Mouse (Mus musculus): Measurements from ENCODE around the gene Rasa2. TPM values are rescaled to one million over a fixed set of nuclear protein-coding genes. Genes with fewer than 3 reads are reported as not detected.
"Not testable (repeated sequence)": the region's sequence is repeated elsewhere in the genome, so short reads cannot be mapped to it uniquely, and the experiment has no call there.

Gene Rasa2
- 12.4 and 20.4 TPM in 2 replicates for total RNA-seq (2017)

- peak; percentile 93 to 94 for ATAC-seq (replicated peaks in 1 of 2; ENCODE audit: insufficient read depth in 1 of 2, low FRiP score in 2 of 2, low TSS enrichment in 1 of 2, low read depth in 1 of 2, poor library complexity in 2 of 2, severe bottlenecking in 2 of 2)
Observed at GRCm38 (mm10) chr9:96631389-96632072, at the start of gene Rasa2. Gene Rasa2 (minus strand): TSS chr9:96631617.

- no peak for ATAC-seq (replicated peaks in 1 of 2; ENCODE audit: insufficient read depth in 1 of 2, low FRiP score in 2 of 2, low TSS enrichment in 1 of 2, low read depth in 1 of 2, poor library complexity in 2 of 2, severe bottlenecking in 2 of 2)
Observed at GRCm38 (mm10) chr9:96678611-96679010, 47.2 kb upstream of the Rasa2 start.

- ATAC-seq (replicated peaks in 1 of 2; ENCODE audit: insufficient read depth in 1 of 2, low FRiP score in 2 of 2, low TSS enrichment in 1 of 2, low read depth in 1 of 2, poor library complexity in 2 of 2, severe bottlenecking in 2 of 2) = not testable (repeated sequence)
Observed at GRCm38 (mm10) chr9:96677711-96678110, 46.3 kb upstream of the Rasa2 start.

- ATAC-seq (replicated peaks in 1 of 2; ENCODE audit: insufficient read depth in 1 of 2, low FRiP score in 2 of 2, low TSS enrichment in 1 of 2, low read depth in 1 of 2, poor library complexity in 2 of 2, severe bottlenecking in 2 of 2) = no peak
Observed at GRCm38 (mm10) chr9:96676671-96677070, 45.3 kb upstream of the Rasa2 start.

DNA sequence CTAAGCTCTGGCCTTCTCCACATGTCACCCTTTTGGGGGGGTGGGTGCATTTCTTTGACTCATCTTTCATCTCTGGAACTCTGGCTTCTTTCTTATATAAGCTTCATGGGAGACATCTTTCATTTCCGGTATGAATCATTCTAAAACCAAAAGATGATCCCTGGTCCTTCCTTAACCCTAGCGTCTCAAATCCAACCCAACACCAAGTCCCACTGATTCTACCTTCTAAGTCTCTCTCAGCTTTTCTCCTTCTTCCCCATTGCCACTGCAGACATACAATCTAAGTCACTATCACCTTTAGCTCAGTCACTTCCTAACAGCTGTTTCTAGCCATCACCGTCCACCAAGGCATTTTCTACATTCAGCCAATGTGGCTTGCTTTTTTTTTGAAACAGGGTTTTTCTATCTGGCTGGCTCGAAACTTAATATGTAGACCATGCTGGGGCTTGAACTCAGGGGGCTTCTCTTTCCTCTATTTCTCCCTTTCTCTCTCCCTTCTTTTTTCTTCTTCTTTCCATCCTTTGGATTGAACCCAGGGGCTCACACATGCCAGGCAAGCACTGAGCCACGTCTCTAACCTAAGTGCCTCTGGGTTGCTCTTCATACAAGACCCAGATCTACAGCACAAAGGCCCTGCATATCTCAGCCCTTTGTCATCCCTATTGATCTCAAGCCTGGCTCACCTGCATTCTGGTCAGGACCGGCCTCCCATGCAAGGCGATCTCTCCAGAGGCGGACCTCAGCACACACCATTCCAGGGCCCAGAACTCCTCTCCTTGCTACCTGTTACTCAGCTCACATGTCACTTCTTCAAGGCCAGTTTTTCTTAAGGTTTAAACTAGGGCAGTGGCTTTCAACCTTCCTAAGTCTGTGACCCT lies 44.6 kb upstream of the Rasa2 start:
- ATAC-seq (replicated peaks in 1 of 2; ENCODE audit: insufficient read depth in 1 of 2, low FRiP score in 2 of 2, low TSS enrichment in 1 of 2, low read depth in 1 of 2, poor library complexity in 2 of 2, severe bottlenecking in 2 of 2) = no peak

DNA sequence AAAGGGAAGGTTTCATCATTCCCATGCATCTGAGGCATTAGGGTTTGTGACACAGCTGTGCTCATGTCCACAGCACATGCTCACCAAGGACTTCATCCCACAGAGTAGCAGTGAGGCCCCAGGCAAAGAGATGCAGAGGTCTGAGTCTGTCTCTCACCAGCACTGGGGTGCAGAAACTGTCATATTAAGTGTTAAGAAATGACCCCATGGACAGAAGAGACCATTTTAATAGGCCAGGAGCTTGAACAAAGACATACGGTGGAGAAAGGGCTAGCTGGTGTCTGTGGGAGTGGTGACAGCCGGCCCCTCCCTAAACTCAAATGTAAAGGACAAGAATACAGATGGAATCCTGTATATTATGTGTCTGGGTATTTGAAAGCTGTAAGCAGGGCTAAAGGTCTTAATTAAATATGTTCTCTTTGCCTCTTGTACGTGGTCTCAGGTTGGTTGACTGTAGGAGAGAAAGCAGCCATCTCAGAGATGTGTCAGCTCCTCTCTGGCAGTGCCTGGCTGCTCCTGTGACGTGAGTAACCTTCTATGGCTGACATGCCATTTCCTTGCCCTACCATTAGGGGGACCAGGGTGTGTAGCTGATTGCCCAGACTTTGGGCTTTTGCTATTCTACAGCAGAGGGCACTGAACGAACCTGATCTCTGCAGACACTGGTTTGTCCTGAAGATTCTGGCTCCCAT lies 43.8 kb upstream of the Rasa2 start:
- peak; percentile 99 for ATAC-seq (replicated peaks in 1 of 2; ENCODE audit: insufficient read depth in 1 of 2, low FRiP score in 2 of 2, low TSS enrichment in 1 of 2, low read depth in 1 of 2, poor library complexity in 2 of 2, severe bottlenecking in 2 of 2)

DNA sequence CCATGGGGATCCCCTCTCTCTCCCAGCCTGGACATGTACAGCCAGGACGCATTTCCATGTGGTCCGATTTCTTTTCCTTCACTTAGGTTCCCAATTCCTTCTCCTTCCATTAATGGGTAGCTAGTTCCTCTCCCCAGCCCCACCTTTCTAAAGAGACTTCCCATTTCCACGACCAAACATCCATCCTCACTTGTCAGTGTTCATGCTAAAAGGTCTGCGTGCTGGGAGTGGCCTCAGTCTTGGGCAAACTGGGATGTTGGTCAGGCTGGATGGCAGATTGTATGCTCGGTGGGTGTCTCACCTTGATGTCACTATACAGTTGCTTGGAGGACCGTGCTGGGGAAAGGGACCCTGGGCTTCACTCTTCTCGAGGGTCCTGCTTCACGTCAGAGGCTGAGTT lies 42.9 kb upstream of the Rasa2 start:
- no peak for ATAC-seq (replicated peaks in 1 of 2; ENCODE audit: insufficient read depth in 1 of 2, low FRiP score in 2 of 2, low TSS enrichment in 1 of 2, low read depth in 1 of 2, poor library complexity in 2 of 2, severe bottlenecking in 2 of 2)

- ATAC-seq (replicated peaks in 1 of 2; ENCODE audit: insufficient read depth in 1 of 2, low FRiP score in 2 of 2, low TSS enrichment in 1 of 2, low read depth in 1 of 2, poor library complexity in 2 of 2, severe bottlenecking in 2 of 2) = no peak
Observed at GRCm38 (mm10) chr9:96672466-96672865, 41.0 kb upstream of the Rasa2 start.

- no peak for ATAC-seq (replicated peaks in 1 of 2; ENCODE audit: insufficient read depth in 1 of 2, low FRiP score in 2 of 2, low TSS enrichment in 1 of 2, low read depth in 1 of 2, poor library complexity in 2 of 2, severe bottlenecking in 2 of 2)
Observed at GRCm38 (mm10) chr9:96671249-96671648, 39.8 kb upstream of the Rasa2 start.

DNA sequence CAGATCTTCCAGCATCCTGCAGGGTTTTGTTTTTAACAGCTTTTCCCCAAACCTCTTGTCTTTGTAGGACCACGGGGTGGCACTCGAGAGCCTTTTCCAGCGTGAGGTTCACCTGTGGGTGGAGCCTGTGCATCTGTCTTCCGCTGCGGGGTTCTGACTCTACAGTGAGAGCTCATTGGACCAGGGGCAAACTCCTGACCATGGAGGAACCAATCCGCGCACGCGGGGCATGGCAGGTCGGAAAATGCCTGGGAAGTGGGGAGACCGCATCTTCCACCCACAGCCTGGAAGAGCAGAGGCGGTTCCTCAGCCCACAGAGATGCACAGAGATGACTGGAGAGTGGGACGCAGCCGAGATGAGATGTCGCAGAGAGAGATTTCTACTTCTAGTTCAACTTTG lies 38.5 kb upstream of the Rasa2 start:
- peak; percentile 99 to 100 for ATAC-seq (replicated peaks in 1 of 2; ENCODE audit: insufficient read depth in 1 of 2, low FRiP score in 2 of 2, low TSS enrichment in 1 of 2, low read depth in 1 of 2, poor library complexity in 2 of 2, severe bottlenecking in 2 of 2)

- peak; percentile 28 to 54; a peak in 1 of 4 replicates for ATAC-seq (replicated peaks in 1 of 2; ENCODE audit: insufficient read depth in 1 of 2, low FRiP score in 2 of 2, low TSS enrichment in 1 of 2, low read depth in 1 of 2, poor library complexity in 2 of 2, severe bottlenecking in 2 of 2)
Observed at GRCm38 (mm10) chr9:96668628-96669027, 37.2 kb upstream of the Rasa2 start.

GRCm38 (mm10) chr9:96660510-96661244 lies 29.3 kb upstream of the Rasa2 start:
- no peak for ATAC-seq (replicated peaks in 1 of 2; ENCODE audit: insufficient read depth in 1 of 2, low FRiP score in 2 of 2, low TSS enrichment in 1 of 2, low read depth in 1 of 2, poor library complexity in 2 of 2, severe bottlenecking in 2 of 2)

- no peak for ATAC-seq (replicated peaks in 1 of 2; ENCODE audit: insufficient read depth in 1 of 2, low FRiP score in 2 of 2, low TSS enrichment in 1 of 2, low read depth in 1 of 2, poor library complexity in 2 of 2, severe bottlenecking in 2 of 2)
Observed at GRCm38 (mm10) chr9:96659801-96660200, 28.4 kb upstream of the Rasa2 start.

DNA sequence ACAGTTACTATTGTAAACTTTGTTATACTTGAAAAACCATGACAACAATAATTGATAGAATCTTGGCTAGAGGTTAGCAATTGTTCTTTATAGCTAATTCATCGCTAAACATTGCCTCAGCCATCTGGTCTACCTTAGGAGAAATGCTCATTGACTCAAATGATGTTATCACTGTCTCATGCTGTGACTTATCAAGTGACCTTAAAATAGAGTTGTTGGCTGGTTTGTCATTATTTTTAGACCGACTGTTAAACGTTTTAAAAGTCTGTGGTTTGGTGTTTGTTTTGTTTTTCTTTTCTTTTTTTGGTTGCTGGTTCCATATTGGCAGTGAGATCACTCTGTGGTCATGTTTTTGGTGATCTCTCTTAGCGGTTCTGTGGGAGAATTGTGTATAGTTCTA lies 22.1 kb upstream of the Rasa2 start:
- ATAC-seq (replicated peaks in 1 of 2; ENCODE audit: insufficient read depth in 1 of 2, low FRiP score in 2 of 2, low TSS enrichment in 1 of 2, low read depth in 1 of 2, poor library complexity in 2 of 2, severe bottlenecking in 2 of 2) = no peak

DNA sequence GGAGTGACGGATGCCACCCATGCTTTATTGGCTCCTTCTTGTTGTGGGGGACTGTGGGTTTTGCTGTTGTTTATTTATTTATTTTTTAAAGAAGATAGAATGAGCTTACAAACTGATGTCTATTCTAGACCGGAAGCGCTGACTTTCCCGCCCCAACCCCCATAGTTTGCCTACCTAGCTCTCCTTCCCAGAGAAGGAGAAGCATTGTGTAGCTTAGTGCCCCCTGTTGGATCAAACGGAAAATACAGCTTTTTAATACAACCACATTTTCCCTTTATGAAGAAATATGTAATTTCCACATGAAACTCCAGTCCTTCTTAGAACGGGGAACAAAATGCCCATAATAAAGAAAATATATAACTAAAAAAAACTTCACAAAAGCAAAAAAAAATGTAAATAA lies 21.3 kb upstream of the Rasa2 start:
- ATAC-seq (replicated peaks in 1 of 2; ENCODE audit: insufficient read depth in 1 of 2, low FRiP score in 2 of 2, low TSS enrichment in 1 of 2, low read depth in 1 of 2, poor library complexity in 2 of 2, severe bottlenecking in 2 of 2) = no peak

GRCm38 (mm10) chr9:96650807-96651206 lies 19.4 kb upstream of the Rasa2 start:
- ATAC-seq (replicated peaks in 1 of 2; ENCODE audit: insufficient read depth in 1 of 2, low FRiP score in 2 of 2, low TSS enrichment in 1 of 2, low read depth in 1 of 2, poor library complexity in 2 of 2, severe bottlenecking in 2 of 2) = peak; percentile 57 to 69

- ATAC-seq (replicated peaks in 1 of 2; ENCODE audit: insufficient read depth in 1 of 2, low FRiP score in 2 of 2, low TSS enrichment in 1 of 2, low read depth in 1 of 2, poor library complexity in 2 of 2, severe bottlenecking in 2 of 2) = peak; percentile 55 to 78
Observed at GRCm38 (mm10) chr9:96649924-96650323, 18.5 kb upstream of the Rasa2 start.
